ENCODE assay signal across 7 mouse cellular contexts in the genomic region with DNA sequence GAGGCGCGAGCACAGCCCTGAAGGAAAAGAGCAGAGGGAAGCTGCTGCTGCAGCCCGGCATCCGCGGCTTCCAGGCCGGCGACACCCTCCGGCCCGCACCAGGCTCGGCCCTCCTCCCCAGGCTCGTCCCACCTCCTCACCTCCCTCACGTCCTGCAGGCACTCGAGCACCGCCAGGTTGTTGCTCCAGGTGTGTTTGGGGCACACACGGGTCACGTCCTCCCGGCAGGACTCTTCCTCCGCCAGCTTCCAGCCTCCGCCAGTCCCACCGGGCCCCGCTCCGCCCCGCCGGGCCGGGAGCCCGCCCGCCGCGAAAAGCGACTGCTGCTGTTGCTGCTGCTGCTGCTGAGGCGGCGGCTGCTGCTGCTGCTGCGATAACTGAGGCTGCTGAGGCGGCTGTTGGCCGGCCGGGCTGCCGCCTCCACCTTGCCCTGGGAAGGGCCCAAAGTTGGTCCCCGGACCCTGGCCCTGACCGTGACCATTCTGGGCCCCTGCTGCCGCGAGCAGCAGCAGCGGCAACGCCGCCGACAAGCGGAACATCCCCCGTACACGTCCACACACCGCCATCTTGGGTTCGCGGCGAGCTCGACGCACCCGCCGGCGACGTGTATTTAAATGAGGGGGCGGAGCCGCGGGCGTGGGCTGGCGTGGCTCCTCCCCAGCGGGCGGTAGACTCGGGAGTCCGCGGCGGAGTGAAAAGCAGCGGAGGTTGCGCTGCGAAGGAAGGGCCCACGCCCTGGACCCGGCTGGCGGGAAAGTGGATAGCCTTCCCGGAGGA. TPM values are rescaled to one million over a fixed set of nuclear protein-coding genes. Genes with fewer than 3 reads are reported as not detected.
A peak's percentile ranks its signal among the peaks of the same experiment; 100 is the strongest.
DNase-seq lines count a peak whose midpoint lies in the region; ATAC-seq lines count a peak whose summit lies in the region.

Gene Glg1 (minus strand): TSS at position 586 of the 777 bp plus-strand sequence.

- peak within 1 kb of the TSS; percentile 90 for H3K4me3 ChIP-seq in embryonic facial prominence, embryonic 11.5 days (ENCODE audit: low read depth, low read length)
- H3K4me3 ChIP-seq in limb, embryonic 10.5 days: peak within 1 kb of the TSS; percentile 92
- H3K4me3 ChIP-seq in midbrain, embryonic 13.5 days (replicated peaks): peak within 1 kb of the TSS; percentile 90

- DNase-seq in adrenal gland, postnatal 14 days: peak; percentile 97
- peak; percentile 95 for DNase-seq in embryonic facial prominence, embryonic 11.5 days (ENCODE audit: low spot score)
- DNase-seq in kidney, adult 11 months: peak; percentile 90
- DNase-seq in limb, embryonic 10.5 days (ENCODE audit: low spot score): peak; percentile 95
- peak; percentile 94 for DNase-seq in spleen, adult 12 weeks (ENCODE audit: low spot score)

- peak within 1 kb of the TSS; percentile 98 for H3K9ac ChIP-seq in embryonic facial prominence, embryonic 11.5 days (replicated peaks; ENCODE audit: low read length)
- H3K9ac ChIP-seq in midbrain, embryonic 13.5 days (replicated peaks): peak within 1 kb of the TSS; percentile 96

- peak within 1 kb of the TSS; percentile 96 for H3K27ac ChIP-seq in embryonic facial prominence, embryonic 11.5 days (replicated peaks; ENCODE audit: low read depth, low read length)
- H3K27ac ChIP-seq in limb, embryonic 10.5 days: peak within 1 kb of the TSS; percentile 98
- peak within 1 kb of the TSS; percentile 99 for H3K27ac ChIP-seq in midbrain, embryonic 13.5 days

- ATAC-seq in embryonic facial prominence, embryonic 11.5 days (replicated peaks; ENCODE audit: insufficient number of reproducible peaks, low FRiP score, low TSS enrichment, low read depth): peak; percentile 85
- peak; percentile 93 for ATAC-seq in granulocyte monocyte progenitor cell, adult 5-6 weeks (replicated peaks; ENCODE audit: poor library complexity, severe bottlenecking)
- ATAC-seq in midbrain, embryonic 13.5 days: peak; percentile 94

- no peaks in the 10 kb centered on the region for H3K4me1 ChIP-seq in embryonic facial prominence, embryonic 11.5 days (ENCODE audit: control insufficient read depth, insufficient read depth, low read length)
- H3K4me1 ChIP-seq in limb, embryonic 10.5 days: peaks cover 5% of the 10 kb centered on the region; the same call in 1 of the 2 replicates
- peaks cover 16% of the 10 kb centered on the region for H3K4me1 ChIP-seq in midbrain, embryonic 13.5 days (replicated peaks)

- H3K9me3 ChIP-seq in embryonic facial prominence, embryonic 11.5 days (replicated peaks; ENCODE audit: control insufficient read depth, low read length): no peaks in the 10 kb centered on the region
- no peaks in the 10 kb centered on the region for H3K9me3 ChIP-seq in limb, embryonic 10.5 days (replicated peaks)
- no peaks in the 10 kb centered on the region for H3K9me3 ChIP-seq in midbrain, embryonic 13.5 days

- under 1% methylated on average over 74 of the region's 76 CpGs for WGBS in embryonic facial prominence, embryonic 11.5 days
- WGBS in limb, embryonic 10.5 days: under 1% methylated on average over 76 of the region's 76 CpGs
- under 1% methylated on average over 66 of the region's 76 CpGs for WGBS in midbrain, embryonic 13.5 days

- H3K36me3 ChIP-seq in embryonic facial prominence, embryonic 11.5 days (replicated peaks; ENCODE audit: control insufficient read depth, insufficient read depth, low read depth, low read length): no peaks in the 10 kb centered on the region
- peaks cover 24% of the 10 kb centered on the region for H3K36me3 ChIP-seq in limb, embryonic 10.5 days
- peaks cover 3% of the 10 kb centered on the region; the same call in 1 of the 2 replicates for H3K36me3 ChIP-seq in midbrain, embryonic 13.5 days

- H3K4me2 ChIP-seq in embryonic facial prominence, embryonic 11.5 days (ENCODE audit: low read depth, low read length): peak within 1 kb of the TSS; percentile 64
- peak within 1 kb of the TSS; percentile 64 for H3K4me2 ChIP-seq in midbrain, embryonic 13.5 days (replicated peaks)

- H3K27me3 ChIP-seq in embryonic facial prominence, embryonic 11.5 days (ENCODE audit: control insufficient read depth, insufficient read depth, low read length): no peaks in the 10 kb centered on the region
- no peaks in the 10 kb centered on the region for H3K27me3 ChIP-seq in limb, embryonic 10.5 days (ENCODE audit: low read depth, poor library complexity, severe bottlenecking)
- H3K27me3 ChIP-seq in midbrain, embryonic 13.5 days: peaks cover 4% of the 10 kb centered on the region; the same call in 1 of the 2 replicates

RNA-seq across cellular contexts. Expression of gene Glg1, which starts in this region (rescaled TPM):
- total RNA-seq in adrenal gland, postnatal 14 days (2021): 95.5 and 98.6 TPM in 2 replicates
- 75.6 and 79.7 TPM in 2 replicates for polyA plus RNA-seq in embryonic facial prominence, embryonic 11.5 days (2014; fragmentation: Nextera tagmentation; extraction: Ambion mirVana)
- total RNA-seq in granulocyte monocyte progenitor cell, adult 5-6 weeks (2014; fragmentation: Nextera tagmentation): 27.0 and 30.8 TPM in 2 replicates
- total RNA-seq in granulocyte monocyte progenitor cell, adult 5-6 weeks (2017): 42.0 and 45.4 TPM in 2 replicates
- polyA plus RNA-seq in limb, embryonic 10.5 days (2016; fragmentation: Nextera tagmentation; extraction: Ambion mirVana): 57.3 and 67.3 TPM in 2 replicates
- 67.4 and 77.3 TPM in 2 replicates for polyA plus RNA-seq in midbrain, embryonic 13.5 days (2015; fragmentation: Nextera tagmentation; extraction: Ambion mirVana)

Comparison
In these comparisons a context has a peak if more than half of its experiments do, and no peak if none do; other contexts are left out.
1. Peak in every context shown above with its lines: DNase-seq, ATAC-seq, H3K4me3 ChIP-seq and H3K27ac ChIP-seq.